Mouse (Mus musculus): ENCODE measurements at regions not wholly inside any gene's neighbourhood (a gene's known extent, or its start where the extent isn't known, plus 50 kb on each side); places are given as distances from the start of the nearest gene placed in this dataset.

DNA sequence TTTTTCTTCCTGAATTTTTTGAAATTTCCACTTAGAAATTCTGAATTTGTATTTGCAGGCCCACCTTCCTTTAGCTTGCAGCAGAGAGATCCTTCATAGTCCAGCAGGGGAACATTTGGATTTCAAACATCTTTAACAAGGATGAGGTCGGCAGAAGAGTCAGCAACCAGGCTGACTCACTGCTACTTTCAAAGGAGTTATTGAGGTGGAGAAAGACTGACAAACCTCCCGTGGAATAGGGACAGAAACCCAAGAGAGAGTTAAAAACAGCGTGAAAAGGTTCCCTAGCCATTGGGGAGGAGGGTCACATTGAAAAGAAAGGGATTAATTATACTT lies 247.6 kb downstream of the Itga8 start:
- Histone ChIP-seq H3K4me1 (replicated peaks; ENCODE audit: low read depth, low read length) (peaks cover 12% of the 10 kb centered on the region), H3K9me3 (ENCODE audit: low read length) (no peaks in the 10 kb centered on the region), H3K36me3 (ENCODE audit: insufficient read depth, low read length) (no peaks in the 10 kb centered on the region), H3K27me3 (ENCODE audit: insufficient read depth, low read length) (no peaks in the 10 kb centered on the region), H3K4me3 (replicated peaks; ENCODE audit: low read length) (no peak overlapping the region)
- TF ChIP-seq POU5F1 (IDR thresholded peaks at IDR 0.05; ENCODE audit: borderline replicate concordance, low read length): no peak
- no peak for TF ChIP-seq CTCF (conservative IDR thresholded peaks at IDR 0.05; ENCODE audit: low read length)
- no peak for TF ChIP-seq NANOG (IDR thresholded peaks at IDR 0.05; ENCODE audit: borderline replicate concordance, low read length)

Data from E14TG2a.4 (cell line).